Mouse (Mus musculus): ENCODE measurements around the gene Gtf3c1. TPM values are rescaled to one million over a fixed set of nuclear protein-coding genes. Genes with fewer than 3 reads are reported as not detected.

Gtf3c1 gene
- 2.3 TPM for polyA plus RNA-seq (2014; fragmentation: Illumina TruSeq; extraction: RNeasy Lipid Tissue Mini Kit (QIAGEN cat#74804); ENCODE audit: low read depth, low replicate concordance)

DNA sequence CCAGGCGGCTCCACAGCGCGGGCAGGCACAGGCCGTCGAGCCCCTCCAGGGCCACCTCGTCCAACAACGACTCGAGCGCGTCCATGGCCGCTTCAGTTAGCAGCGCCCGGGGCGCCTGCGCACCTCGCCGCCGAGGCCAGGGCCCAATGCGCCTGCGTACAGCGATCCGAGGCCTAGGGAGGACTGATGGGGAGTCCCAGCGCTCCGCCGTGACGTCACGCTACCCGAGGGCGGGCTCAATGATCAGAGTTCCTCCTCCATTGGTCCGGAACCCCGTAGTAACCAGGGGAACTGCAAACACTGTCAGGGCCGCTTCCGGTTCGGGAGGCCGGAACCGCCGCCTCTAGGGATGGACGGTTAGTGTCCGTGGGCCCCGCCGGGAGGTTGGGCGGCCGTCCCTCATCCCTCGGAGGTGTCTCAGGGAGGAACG is at the start of gene Gtf3c1, which contains the start of gene D430042O09Rik:
Gene Gtf3c1, minus strand, starts transcription at position 188 of the 430 bp plus-strand sequence.
Gene D430042O09Rik, plus strand, starts transcription at position 296 of the 430 bp plus-strand sequence.

DNA sequence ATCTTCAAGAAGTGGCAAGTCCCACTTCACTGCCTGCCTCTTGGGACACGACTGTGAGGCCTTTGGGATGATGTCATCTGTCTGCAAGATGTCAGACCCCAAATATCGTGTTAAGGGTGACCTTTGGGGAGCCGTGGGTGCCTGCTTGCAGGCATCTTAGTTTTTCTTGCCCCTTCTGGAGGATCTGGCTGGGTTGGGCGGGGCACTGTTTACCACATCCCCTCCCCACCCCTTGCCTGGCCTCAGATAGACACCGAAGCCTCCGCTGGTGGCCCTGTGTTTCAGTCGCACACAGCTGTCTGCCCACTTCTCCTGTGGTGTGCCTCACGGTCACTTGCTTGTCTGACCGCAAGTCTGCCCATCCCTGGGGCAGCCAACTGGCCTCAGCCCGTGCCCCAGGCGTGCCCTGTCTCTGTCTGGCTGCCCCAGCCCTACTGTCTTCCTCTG is 104.4 kb downstream of the Gtf3c1 start, which contains the start of gene Il21r:
Gene Il21r, plus strand, starts transcription at position 245 of the 447 bp plus-strand sequence.

Other genes starting within 250 kb of the Gtf3c1 start
- 14.3 TPM for gene Nsmce1, start 216.2 kb downstream of the Gtf3c1 start, polyA plus RNA-seq (2014; fragmentation: Illumina TruSeq; extraction: RNeasy Lipid Tissue Mini Kit (QIAGEN cat#74804); ENCODE audit: low read depth, low replicate concordance)
- gene Il4ra, start 155.7 kb downstream of the Gtf3c1 start, polyA plus RNA-seq (2014; fragmentation: Illumina TruSeq; extraction: RNeasy Lipid Tissue Mini Kit (QIAGEN cat#74804); ENCODE audit: low read depth, low replicate concordance): 2.5 TPM
- gene Il21r, start 104.4 kb downstream of the Gtf3c1 start, polyA plus RNA-seq (2014; fragmentation: Illumina TruSeq; extraction: RNeasy Lipid Tissue Mini Kit (QIAGEN cat#74804); ENCODE audit: low read depth, low replicate concordance): 0.19 TPM
- 3.4 TPM for gene D430042O09Rik, start 108 bp upstream of the Gtf3c1 start, polyA plus RNA-seq (2014; fragmentation: Illumina TruSeq; extraction: RNeasy Lipid Tissue Mini Kit (QIAGEN cat#74804); ENCODE audit: low read depth, low replicate concordance)